ENCODE assay signal across 10 mouse cellular contexts in genomic region chr4:82815296-82815695, GRCm38 (mm10). TPM values are rescaled to one million over a fixed set of nuclear protein-coding genes. Genes with fewer than 3 reads are reported as not detected.
DNase-seq lines count a peak whose midpoint lies in the region; ATAC-seq and TF ChIP-seq lines count a peak whose summit lies in the region.
"Had no signal": no experiment of that assay in that cellular context is flagged by ENCODE, and none has a peak within 500 bp of the region (broad histone marks: within the 10 kb centered on the region; RNA-seq: fewer than 3 reads in every experiment).

No protein-coding gene starts in this region.

- H3K4me2 ChIP-seq in forebrain, embryonic 16.5 days (ENCODE audit: low read length), result no peak overlapping the region
- no peak overlapping the region for H3K4me2 ChIP-seq in forebrain, embryonic 11.5 days (ENCODE audit: low read depth, low read length, severe bottlenecking)
- H3K4me2 ChIP-seq in lung, embryonic 14.5 days, result no peak overlapping the region

- H3K4me3 ChIP-seq in forebrain, embryonic 16.5 days (replicated peaks; ENCODE audit: low read length), result no peak overlapping the region
- no peak overlapping the region for H3K4me3 ChIP-seq in forebrain, embryonic 11.5 days (ENCODE audit: low read depth, low read length)
- H3K4me3 ChIP-seq in lung, embryonic 14.5 days (ENCODE audit: low read depth, low read length), result no peak overlapping the region
- H3K4me3 ChIP-seq: megakaryocyte, embryonic 14.5 days had no signal

- 0 out of 2 replicates have a peak, but pooled peaks cover 2% of the 10 kb centered on the region for H3K4me1 ChIP-seq in forebrain, embryonic 16.5 days (replicated peaks; ENCODE audit: control insufficient read depth, insufficient read depth, low read length)
- no peaks in the 10 kb centered on the region for H3K4me1 ChIP-seq in forebrain, embryonic 11.5 days (replicated peaks; ENCODE audit: control insufficient read depth, insufficient read depth, low read length)
- no peaks in the 10 kb centered on the region for H3K4me1 ChIP-seq in lung, embryonic 14.5 days (ENCODE audit: insufficient read depth)

- WGBS in forebrain, embryonic 16.5 days, result 65% methylated on average over 4 of the region's 4 CpGs
- 74% methylated on average over 4 of the region's 4 CpGs for WGBS in forebrain, embryonic 11.5 days
- WGBS in lung, embryonic 14.5 days, result 31% methylated on average over 4 of the region's 4 CpGs

- H3K27ac ChIP-seq in forebrain, embryonic 16.5 days (ENCODE audit: low read length), result no peak overlapping the region
- no peak overlapping the region for H3K27ac ChIP-seq in forebrain, embryonic 11.5 days (ENCODE audit: low read depth, low read length)
- no peak overlapping the region for H3K27ac ChIP-seq in lung, embryonic 14.5 days (ENCODE audit: low read depth)

- peak; percentile 33; the same call in 1 of the 2 replicates for ATAC-seq in forebrain, embryonic 16.5 days
- ATAC-seq in forebrain, embryonic 11.5 days (replicated peaks; ENCODE audit: low FRiP score), result no peak
- ATAC-seq in lung, embryonic 14.5 days (ENCODE audit: insufficient read depth), result peak; percentile 98
- ATAC-seq in erythroblast, adult 5-6 weeks (replicated peaks; ENCODE audit: low FRiP score, poor library complexity, severe bottlenecking), result peak; percentile 93
- ATAC-seq in megakaryocyte-erythroid progenitor cell, adult 5-6 weeks (replicated peaks; ENCODE audit: low FRiP score, low TSS enrichment, poor library complexity, severe bottlenecking), result peak; percentile 98

- H3K27me3 ChIP-seq in forebrain, embryonic 16.5 days (replicated peaks; ENCODE audit: control insufficient read depth, insufficient read depth, low read length), result no peaks in the 10 kb centered on the region
- no peaks in the 10 kb centered on the region for H3K27me3 ChIP-seq in forebrain, embryonic 11.5 days (ENCODE audit: control insufficient read depth, insufficient read depth, low read length)
- H3K27me3 ChIP-seq in lung, embryonic 14.5 days (ENCODE audit: insufficient read depth, low read length), result no peaks in the 10 kb centered on the region
- H3K27me3 ChIP-seq: megakaryocyte, embryonic 14.5 days had no signal

- TF ChIP-seq CTCF in lung, embryonic 14.5 days (IDR thresholded peaks at IDR 0.05; ENCODE audit: low read depth), result no peak

- H3K9ac ChIP-seq in forebrain, embryonic 16.5 days (replicated peaks; ENCODE audit: low read depth, low read length), result no peak overlapping the region
- no peak overlapping the region for H3K9ac ChIP-seq in forebrain, embryonic 11.5 days (ENCODE audit: low read length)
- no peak overlapping the region for H3K9ac ChIP-seq in lung, embryonic 14.5 days

- no peak for DNase-seq in forebrain, embryonic 11.5 days (ENCODE audit: low spot score)
- peak; percentile 90 for DNase-seq in lung, embryonic 14.5 days
- no peak for DNase-seq in lung, adult 18-20 months
- DNase-seq in layer of hippocampus, adult 18-20 months (ENCODE audit: low spot score in 2 of 2), result no peak
- DNase-seq in testis, postnatal 10 days (ENCODE audit: low spot score), result no peak
- DNase-seq: kidney, adult 9 months had no signal

- H3K36me3 ChIP-seq in forebrain, embryonic 16.5 days (ENCODE audit: control insufficient read depth, insufficient read depth), result no peaks in the 10 kb centered on the region
- no peaks in the 10 kb centered on the region for H3K36me3 ChIP-seq in forebrain, embryonic 11.5 days (ENCODE audit: control insufficient read depth, insufficient read depth, low read length)
- 0 out of 2 replicates have a peak, but pooled peaks cover under 1% of the 10 kb centered on the region for H3K36me3 ChIP-seq in lung, embryonic 14.5 days (ENCODE audit: insufficient read depth)

- no peaks in the 10 kb centered on the region for H3K9me3 ChIP-seq in forebrain, embryonic 16.5 days (ENCODE audit: control insufficient read depth, low read length)
- H3K9me3 ChIP-seq in forebrain, embryonic 11.5 days (ENCODE audit: control insufficient read depth, low read length), result no peaks in the 10 kb centered on the region
- H3K9me3 ChIP-seq in lung, embryonic 14.5 days (ENCODE audit: low read depth, low read length), result no peaks in the 10 kb centered on the region
- H3K9me3 ChIP-seq: megakaryocyte, embryonic 14.5 days had no signal

RNA-seq across cellular contexts. Expression of gene Zdhhc21, which starts 44.5 kb away (rescaled TPM):
- 19.7 and 20.1 TPM in 2 replicates for polyA plus RNA-seq in forebrain, embryonic 16.5 days (2015; fragmentation: Nextera tagmentation; extraction: Ambion mirVana)
- polyA plus RNA-seq in forebrain, embryonic 11.5 days (2014; fragmentation: Nextera tagmentation; extraction: Ambion mirVana), result 14.2 and 15.6 TPM in 2 replicates
- polyA plus RNA-seq in lung, embryonic 14.5 days (2014; fragmentation: Nextera tagmentation; extraction: Ambion mirVana), result 15.2 and 17.5 TPM in 2 replicates
- 3.6 and 6.3 TPM in 2 replicates for total RNA-seq in erythroblast, adult 5-6 weeks (2015; ENCODE audit: low replicate concordance)
- 2.5 and 3.9 TPM in 2 replicates for total RNA-seq in erythroblast, adult 5-6 weeks (2017; ENCODE audit: low replicate concordance)
- total RNA-seq in megakaryocyte-erythroid progenitor cell, adult 5-6 weeks (2014; fragmentation: Nextera tagmentation), result 17.8 and 22.6 TPM in 2 replicates
- total RNA-seq in megakaryocyte-erythroid progenitor cell, adult 5-6 weeks (2017), result 11.4 and 21.0 TPM in 2 replicates
- 10 to 100 TPM; 40.9 to 47.1 TPM for total RNA-seq in layer of hippocampus, adult 18-20 months (2021)
